Mouse (Mus musculus): ENCODE measurements around the gene Tada2b.

The Tada2b gene

DNA sequence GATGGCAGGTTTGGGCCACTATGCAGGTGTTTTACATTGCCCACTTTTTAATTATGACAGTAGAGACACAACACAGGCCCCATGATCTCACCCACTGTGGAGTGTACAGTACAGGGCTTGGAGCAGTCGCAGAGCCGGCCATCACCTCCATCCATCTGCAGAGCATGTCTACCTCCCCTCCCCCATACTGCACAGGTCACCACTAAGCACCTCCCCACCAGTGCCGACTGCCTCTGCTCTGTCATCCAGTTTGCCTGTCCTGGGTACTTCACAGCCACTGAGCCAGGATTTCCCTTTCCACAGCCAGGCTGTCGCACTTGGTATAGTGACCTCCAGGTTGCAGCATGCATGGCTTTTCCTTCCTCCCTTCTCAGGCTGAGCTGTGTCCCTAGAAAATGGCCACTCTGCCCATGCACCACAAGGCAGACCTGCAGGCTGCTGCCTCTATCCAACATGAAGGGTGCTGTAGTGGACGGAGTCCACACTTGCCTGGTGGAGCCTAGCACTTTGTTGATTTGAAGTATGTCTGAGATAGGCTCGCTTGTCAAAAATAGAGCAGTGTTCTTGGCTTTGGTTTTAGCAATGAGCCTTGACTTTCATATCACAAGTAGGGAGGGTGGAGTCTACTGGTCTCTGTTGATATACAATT lies 34.3 kb downstream of the Tada2b start:
- in situ Hi-C loops (cut with MboI; ENCODE audit: low sequenced_read_pairs), result no loop called here

DNA sequence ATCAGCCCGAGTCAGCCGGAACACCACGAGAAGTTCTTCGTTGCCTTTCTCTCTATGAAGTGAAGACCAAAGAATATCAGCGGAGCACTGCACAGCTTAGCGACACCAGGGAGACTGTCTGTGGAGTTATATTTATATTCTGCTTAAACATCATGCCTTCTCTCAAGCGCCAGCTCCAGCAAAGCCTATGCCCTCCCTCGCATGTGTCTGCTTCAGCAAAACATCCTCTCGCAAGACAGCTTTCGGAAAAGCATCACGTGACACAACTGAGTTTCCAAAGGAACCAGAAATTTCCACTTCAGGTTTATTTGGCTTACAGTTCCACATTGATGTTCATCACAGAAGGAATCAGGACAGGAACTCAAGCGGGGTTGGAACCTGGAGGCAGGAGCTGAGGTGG lies 36.2 kb downstream of the Tada2b start:
- in situ Hi-C loops (cut with MboI; ENCODE audit: low sequenced_read_pairs), result no loop called here

DNA sequence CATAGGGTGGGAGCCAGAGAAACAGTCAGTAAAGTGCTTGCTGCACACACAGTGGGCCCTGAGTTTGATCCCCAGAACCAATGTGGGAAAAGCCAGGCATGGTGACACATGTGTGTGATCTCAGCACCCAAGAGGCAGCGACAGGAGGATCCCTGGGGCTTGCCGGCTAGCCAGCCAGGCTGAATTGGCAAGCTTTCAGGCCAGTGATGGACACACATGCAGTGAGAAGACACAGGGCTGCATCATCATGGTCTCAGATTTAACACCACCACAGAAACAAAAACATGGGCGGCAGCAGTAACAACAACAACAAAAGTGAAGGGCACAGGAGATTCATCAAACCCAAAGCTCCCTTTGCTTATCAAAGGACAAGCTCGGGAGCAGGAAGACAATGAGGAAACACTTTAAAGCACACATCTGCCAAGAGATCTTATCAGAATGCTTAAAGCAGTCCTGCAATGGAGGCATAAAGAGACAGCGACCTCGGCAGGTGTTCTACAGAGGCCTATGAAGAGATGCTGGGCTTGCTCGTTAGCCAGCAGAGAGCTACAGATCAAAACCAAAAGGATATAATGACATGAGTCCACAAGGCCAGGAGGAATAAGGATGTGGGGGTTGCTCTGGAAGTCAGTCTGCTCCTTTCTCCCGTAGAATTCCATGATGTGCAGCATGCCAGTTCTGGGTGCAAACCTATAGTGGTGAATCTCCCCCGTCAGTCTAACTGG lies 37.8 kb downstream of the Tada2b start:
- in situ Hi-C loops (cut with MboI; ENCODE audit: low sequenced_read_pairs), result no loop called here

DNA sequence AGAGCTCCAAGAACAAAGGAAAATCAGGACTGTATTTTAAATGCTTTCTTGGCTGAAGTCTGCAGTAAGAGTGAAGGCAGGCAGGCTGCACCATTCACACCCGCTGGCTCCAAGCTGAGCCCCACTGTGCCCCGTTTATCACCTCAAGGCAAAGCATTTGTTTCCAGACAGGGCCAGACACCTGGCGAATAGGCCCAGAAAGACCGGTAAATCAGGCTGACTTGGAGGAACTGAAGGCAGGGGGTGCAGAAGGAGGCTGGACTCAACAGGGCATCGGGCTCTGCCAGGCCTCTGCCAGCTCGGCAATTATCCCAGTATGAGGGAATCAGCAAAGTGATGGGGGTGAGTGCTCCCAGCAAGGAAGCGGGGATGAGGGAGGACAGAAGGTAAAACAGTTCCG lies 39.1 kb downstream of the Tada2b start:
- in situ Hi-C loops (cut with MboI; ENCODE audit: low sequenced_read_pairs), result no loop called here

DNA sequence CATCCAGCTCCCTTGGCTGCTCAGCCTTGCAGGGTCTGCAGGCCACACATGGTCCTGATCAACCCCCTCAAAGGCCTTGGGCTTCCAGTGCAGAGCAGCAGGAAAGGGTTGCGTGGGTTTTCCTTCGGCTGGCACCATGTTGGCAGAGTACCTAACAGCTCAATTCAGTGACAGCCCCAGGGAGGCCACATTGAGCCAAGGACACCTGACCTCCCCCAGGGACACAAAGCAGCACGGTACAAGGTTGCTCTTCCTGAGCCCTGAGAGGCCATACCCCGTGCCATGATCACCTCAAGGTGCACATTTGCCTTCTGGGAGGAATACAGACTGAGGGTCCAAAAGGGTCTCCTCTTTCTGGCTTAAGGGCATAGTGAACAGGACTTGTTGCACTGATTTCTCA lies 39.5 kb downstream of the Tada2b start:
- in situ Hi-C loops (cut with MboI; ENCODE audit: low sequenced_read_pairs), result no loop called here

DNA sequence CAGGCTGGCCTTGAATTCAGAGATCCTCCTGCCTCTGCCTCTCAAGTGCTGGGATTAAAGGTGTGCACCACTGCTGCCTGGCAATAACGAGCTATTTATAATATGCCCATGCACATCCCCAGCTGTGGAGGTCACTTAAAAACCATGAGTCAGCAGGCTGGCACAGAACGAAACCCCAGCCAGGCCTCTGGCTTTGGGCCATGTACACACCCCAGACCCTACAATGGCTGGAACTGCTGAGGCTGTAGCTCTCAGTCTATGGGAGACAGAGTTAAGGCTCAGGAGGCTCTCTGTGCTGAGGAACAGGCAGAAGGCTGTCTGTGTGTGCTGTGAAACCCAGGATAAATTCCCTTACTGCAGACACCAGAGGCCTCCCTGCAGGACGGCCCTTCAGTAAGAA lies 43.3 kb downstream of the Tada2b start:
- in situ Hi-C loops (cut with MboI; ENCODE audit: low sequenced_read_pairs), result no loop called here

DNA sequence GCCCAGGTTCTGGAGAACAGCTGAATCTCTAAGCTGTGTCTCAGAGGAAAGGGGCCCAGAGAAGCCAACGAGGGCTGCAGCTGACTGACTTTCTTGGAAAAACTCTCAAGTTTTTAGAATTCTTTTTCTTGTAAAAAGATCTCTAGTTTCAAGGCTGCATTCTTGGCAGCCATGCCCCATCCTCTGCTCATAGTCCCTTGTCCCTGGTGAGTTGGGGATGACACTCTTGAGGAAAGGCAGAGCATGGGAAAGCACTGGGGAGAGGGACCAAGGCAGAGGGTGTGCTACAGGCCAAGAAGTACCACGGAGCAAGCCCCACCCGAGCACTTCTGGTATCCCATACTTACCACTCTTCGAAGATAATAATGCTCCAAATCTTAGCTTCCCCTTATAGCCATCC lies 47.2 kb downstream of the Tada2b start:
- in situ Hi-C loops (cut with MboI; ENCODE audit: low sequenced_read_pairs), result no loop called here

DNA sequence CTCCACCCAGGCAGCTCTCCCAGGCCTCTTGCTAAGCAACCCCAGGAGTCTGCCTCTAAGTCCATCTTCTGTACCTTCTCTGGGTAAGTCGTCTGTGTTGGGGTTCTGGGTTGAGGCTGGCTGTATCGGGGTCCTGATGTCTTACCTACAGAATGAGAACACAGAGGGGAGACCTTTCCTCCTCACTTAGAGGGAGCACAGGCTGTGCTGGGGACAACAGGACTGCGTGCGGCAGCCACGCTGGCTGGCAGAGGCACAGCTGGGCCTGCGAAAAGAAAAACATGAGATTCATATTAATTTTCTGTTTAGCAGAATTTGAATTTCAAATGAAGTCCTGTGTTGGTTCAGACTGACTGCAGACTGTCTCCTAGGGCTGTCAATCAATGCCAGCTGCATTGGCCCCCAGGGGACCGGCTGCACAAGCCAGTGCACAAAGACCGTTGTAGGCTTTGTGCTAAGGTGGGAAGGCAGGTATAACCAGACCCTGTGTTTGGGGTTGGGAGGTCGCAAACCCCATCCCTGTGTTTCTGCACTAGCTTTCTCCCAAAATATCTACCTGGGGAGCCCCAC lies 49.6 kb downstream of the Tada2b start:
- in situ Hi-C loops (cut with MboI; ENCODE audit: low sequenced_read_pairs), result no loop called here

DNA sequence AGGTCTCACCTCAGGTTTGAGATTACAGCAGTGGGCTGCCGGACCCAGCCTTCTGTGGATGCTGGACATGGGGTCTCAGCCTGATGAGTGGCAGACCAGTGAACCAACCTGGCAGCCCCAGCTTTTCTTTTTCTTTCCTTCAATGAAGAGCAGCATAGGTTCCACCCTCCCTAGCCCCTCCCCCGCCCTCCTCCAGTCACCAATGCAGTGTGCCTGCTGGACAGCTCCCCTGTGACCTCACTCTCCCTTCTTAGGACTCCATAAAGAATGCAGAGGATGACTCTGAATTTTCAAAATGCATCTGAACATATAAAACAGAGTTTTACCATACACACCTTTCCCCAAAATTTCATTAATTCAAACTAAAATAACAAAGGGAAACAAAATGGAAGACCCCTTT lies 52.4 kb downstream of the Tada2b start:
- in situ Hi-C loops (cut with MboI; ENCODE audit: low sequenced_read_pairs), result no loop called here

DNA sequence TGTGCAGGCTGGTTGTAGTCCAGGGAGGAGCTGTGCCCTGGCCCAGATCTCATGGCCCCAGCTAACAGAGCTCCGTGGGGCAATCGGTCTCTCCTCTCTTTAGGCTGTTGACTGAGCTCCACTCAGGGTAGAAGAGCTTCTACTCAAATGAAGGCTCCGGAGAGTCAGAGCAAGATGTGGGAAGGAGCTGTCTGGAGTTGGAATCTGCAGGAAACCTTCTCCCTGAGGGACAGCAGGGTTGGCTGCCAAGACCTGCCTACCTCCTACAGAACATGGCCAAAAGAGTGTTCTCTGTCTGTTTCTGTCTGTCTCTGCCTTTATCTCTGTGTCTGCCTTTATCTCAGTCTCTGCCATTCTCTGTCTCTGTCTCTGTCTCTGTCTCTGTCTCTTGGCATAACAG lies 54.5 kb downstream of the Tada2b start:
- in situ Hi-C loops (cut with MboI; ENCODE audit: low sequenced_read_pairs), result no loop called here

DNA sequence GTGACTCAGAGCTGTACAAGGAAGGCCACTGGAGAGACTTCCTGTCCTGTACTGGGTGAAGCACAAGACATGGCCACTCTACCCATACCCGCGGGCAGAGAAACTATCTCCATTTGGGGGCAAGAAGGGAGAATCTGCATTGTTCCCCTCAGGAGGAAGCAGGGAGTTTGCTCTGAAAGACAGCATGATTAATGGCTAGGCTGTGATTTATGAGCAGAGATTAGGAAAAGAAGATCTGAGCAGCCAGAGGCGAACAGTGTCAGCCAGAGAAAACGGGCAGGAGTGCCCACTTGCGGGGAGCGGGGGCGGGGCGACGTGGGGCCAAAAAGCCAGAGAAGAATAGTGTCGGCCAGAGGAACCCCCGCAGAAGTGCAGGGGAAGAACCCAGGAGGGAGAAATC lies 56.3 kb downstream of the Tada2b start:
- in situ Hi-C loops (cut with MboI; ENCODE audit: low sequenced_read_pairs), result no loop called here

DNA sequence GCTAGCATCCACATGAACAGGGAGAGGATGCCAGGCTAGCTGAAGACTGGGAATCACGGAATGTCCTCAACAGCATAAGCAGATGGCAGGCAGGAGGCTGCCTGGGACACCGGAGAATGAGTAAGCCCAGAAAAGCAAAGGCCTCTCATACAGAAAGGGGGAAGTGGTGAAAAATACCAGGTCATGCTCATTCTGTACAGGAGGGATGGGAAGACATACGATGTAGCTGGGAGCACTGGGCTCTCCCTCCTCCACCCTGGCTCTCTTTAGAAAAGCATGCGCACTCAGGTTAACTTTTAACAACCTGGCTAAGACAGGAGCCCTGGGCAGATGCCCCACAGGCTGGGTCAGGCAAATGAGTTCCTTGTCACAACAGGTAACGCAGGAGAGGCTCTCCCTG lies 57.7 kb downstream of the Tada2b start:
- in situ Hi-C loops (cut with MboI; ENCODE audit: low sequenced_read_pairs), result no loop called here

DNA sequence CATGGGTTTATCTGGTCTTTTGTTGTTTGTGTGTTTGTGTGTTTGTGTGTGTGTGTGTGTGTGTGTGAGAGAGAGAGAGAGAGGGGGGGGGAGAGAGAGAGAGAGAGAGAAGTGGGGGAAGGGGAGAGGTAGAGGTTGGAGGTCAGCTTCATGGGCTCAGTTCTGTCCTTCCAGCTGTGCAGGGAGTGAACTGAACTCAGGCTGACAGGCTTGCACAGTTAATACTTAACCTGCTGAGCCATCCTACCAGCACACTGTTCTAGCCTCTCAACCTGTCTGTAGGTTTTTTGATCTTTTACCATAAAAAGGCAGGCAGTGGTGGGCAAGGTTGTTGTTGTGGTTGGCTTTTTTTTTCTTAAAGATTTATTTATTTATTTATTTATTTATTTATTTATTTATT lies 59.4 kb downstream of the Tada2b start:
- in situ Hi-C loops (cut with MboI; ENCODE audit: low sequenced_read_pairs), result no loop called here

Data from CH12F3 (cell line).